Mouse (Mus musculus) midbrain, embryonic 14.5 days (tissue): ENCODE measurements around the gene Zfp119b. TPM values are rescaled to one million over a fixed set of nuclear protein-coding genes. Genes with fewer than 3 reads are reported as not detected.

ENCODE experiments used
- ATAC-seq: fragments of 200-750 bp; cut with Nextera tagmentation; 2 replicates; pipeline ENCODE4 v1.8.0; 2017; ENCODE audit warnings: moderate number of reproducible peaks, moderate library complexity; ENCODE audit not compliant: low FRiP score, low TSS enrichment
- DNase-seq: peaks from one replicate; pipeline ENCODE4 v3.0.0-alpha.2; 2015
- H3K27ac ChIP-seq: fragments of 300-500 bp; sonication (generic); replicated peaks from 2 replicates; pipeline ENCODE4 v1.5.1; 2014; ENCODE audit warnings: mild to moderate bottlenecking, low read depth, low read length, moderate library complexity
- H3K27me3 ChIP-seq: fragments of 300-500 bp; sonication (generic); 2 replicates; pipeline ENCODE4 v1.6.1; 2014; ENCODE audit warnings: low read length, control low read depth, mixed read lengths; ENCODE audit not compliant: control insufficient read depth, insufficient read depth
- H3K36me3 ChIP-seq: fragments of 300-500 bp; sonication (generic); 2 replicates; pipeline ENCODE4 v1.6.1; 2014; ENCODE audit warnings: low read length, control low read depth; ENCODE audit not compliant: control insufficient read depth, insufficient read depth
- H3K4me1 ChIP-seq: fragments of 300-500 bp; sonication (generic); 2 replicates; pipeline ENCODE4 v1.6.1; 2014; ENCODE audit warnings: mild to moderate bottlenecking, antibody characterized with exemption, low read length, control low read depth; ENCODE audit not compliant: control insufficient read depth, insufficient read depth
- H3K4me2 ChIP-seq: fragments of 300-500 bp; sonication (generic); 2 replicates; pipeline ENCODE4 v1.6.1; 2014; ENCODE audit warnings: mild to moderate bottlenecking, low read length, moderate library complexity
- H3K4me3 ChIP-seq: fragments of 300-500 bp; sonication (generic); replicated peaks from 2 replicates; pipeline ENCODE4 v1.5.1; 2014; ENCODE audit warnings: low read depth, low read length
- H3K9ac ChIP-seq: fragments of 300-500 bp; sonication (generic); replicated peaks from 2 replicates; pipeline ENCODE4 v1.6.1; 2014; ENCODE audit warnings: mild to moderate bottlenecking, low read length, moderate library complexity
- H3K9me3 ChIP-seq: fragments of 300-500 bp; sonication (generic); 2 replicates; pipeline ENCODE4 v1.6.1; 2016; ENCODE audit warnings: low read length, control low read depth, mixed read lengths; ENCODE audit not compliant: control insufficient read depth
- WGBS: fragments of 180-500 bp; shearing (Covaris S2); extraction: QIAGEN DNeasy Blood & Tissue Kit; methylation state at CpG from one replicate; pipeline ENCODE4 v1.1.7; 2014; 5-methylcytosine and 5-hydroxymethylcytosine counted together
- polyA plus RNA-seq: library from polyadenylated mRNA; unstranded; fragments of >200 nt; fragmentation: Nextera tagmentation; extraction: Ambion mirVana; gene quantifications from 2 replicates; pipeline ENCODE4 v1.2.1, GENCODE M21; 2014

Gene Zfp119b
- polyA plus RNA-seq, 1 experiment from 2014 or later, result 13.4 TPM

GRCm38 (mm10) chr17:55959946-55960740 is 10.8 kb upstream of the Zfp119b start:
- Histone ChIP-seq H3K4me2 (peak overlapping the region; percentile 74), H3K9me3 (no peaks in the 10 kb centered on the region), H3K27ac (peak overlapping the region; percentile 79), H3K9ac (peak overlapping the region; percentile 37; the same call in 1 of the 2 replicates), H3K4me3 (peak overlapping the region; percentile 44), H3K27me3 (0 out of 2 replicates have a peak, but pooled peaks cover under 1% of the 10 kb centered on the region), H3K4me1 (peaks cover 28% of the 10 kb centered on the region), H3K36me3 (peaks cover 23% of the 10 kb centered on the region)
- 75% methylated on average over 10 of the region's 10 CpGs for WGBS
- no peak for DNase-seq
- ATAC-seq, result no peak

- ATAC-seq (peak; percentile 91), DNase-seq (peak; percentile 97)
- peaks cover 14% of the 10 kb centered on the region for H3K36me3 ChIP-seq
- H3K9ac ChIP-seq, result peak within 1 kb of the TSS; percentile 53
- H3K4me2 ChIP-seq, result peak within 1 kb of the TSS; percentile 74
- WGBS, result 0% methylated on average over 45 of the region's 46 CpGs
- peaks cover 28% of the 10 kb centered on the region for H3K4me1 ChIP-seq
- H3K27me3 ChIP-seq, result 0 out of 2 replicates have a peak, but pooled peaks cover 9% of the 10 kb centered on the region
- H3K27ac ChIP-seq, result peak within 1 kb of the TSS; percentile 85
- peak within 1 kb of the TSS; percentile 44 for H3K4me3 ChIP-seq
- no peaks in the 10 kb centered on the region for H3K9me3 ChIP-seq
Observed at GRCm38 (mm10) chr17:55958918-55959728, 9.8 kb upstream of the Zfp119b start, which contains the start of gene Yju2. Yju2 (plus strand) TSS chr17:55959099.

- Histone ChIP-seq H3K9me3 (no peaks in the 10 kb centered on the region), H3K4me1 (peaks cover 28% of the 10 kb centered on the region), H3K9ac (peak overlapping the region; percentile 53), H3K4me3 (peak overlapping the region; percentile 44), H3K4me2 (peak overlapping the region; percentile 74), H3K27ac (peak overlapping the region; percentile 85), H3K36me3 (peaks cover 14% of the 10 kb centered on the region), H3K27me3 (0 out of 2 replicates have a peak, but pooled peaks cover 9% of the 10 kb centered on the region)
- DNase-seq, result no peak
- WGBS, result 31% methylated on average over 2 of the region's 2 CpGs
- ATAC-seq, result no peak
Observed at GRCm38 (mm10) chr17:55958584-55958886, 9.2 kb upstream of the Zfp119b start.

- ATAC-seq (no peak), DNase-seq (no peak)
- peaks cover 14% of the 10 kb centered on the region for H3K36me3 ChIP-seq
- peak overlapping the region; percentile 53 for H3K9ac ChIP-seq
- H3K4me3 ChIP-seq, result peak overlapping the region; percentile 44
- H3K4me1 ChIP-seq, result peaks cover 28% of the 10 kb centered on the region
- 81% methylated on average over 13 of the region's 13 CpGs for WGBS
- H3K27me3 ChIP-seq, result 0 out of 2 replicates have a peak, but pooled peaks cover 9% of the 10 kb centered on the region
- H3K4me2 ChIP-seq, result peak overlapping the region; percentile 74
- no peaks in the 10 kb centered on the region for H3K9me3 ChIP-seq
- peak overlapping the region; percentile 85 for H3K27ac ChIP-seq
Observed at GRCm38 (mm10) chr17:55957726-55958583, 8.7 kb upstream of the Zfp119b start.

GRCm38 (mm10) chr17:55957168-55957567 is 7.9 kb upstream of the Zfp119b start:
- H3K27ac ChIP-seq, result peak overlapping the region; percentile 57
- DNase-seq (peak; percentile 89), ATAC-seq (peak; percentile 35; the same call in 1 of the 2 replicates)
- no peak overlapping the region for H3K4me3 ChIP-seq
- H3K4me1 ChIP-seq, result peaks cover 28% of the 10 kb centered on the region
- 0 out of 2 replicates have a peak, but pooled peaks cover 9% of the 10 kb centered on the region for H3K27me3 ChIP-seq
- H3K4me2 ChIP-seq, result peak overlapping the region; percentile 61
- 13% methylated on average over 9 of the region's 9 CpGs for WGBS
- no peaks in the 10 kb centered on the region for H3K9me3 ChIP-seq
- H3K9ac ChIP-seq, result no peak overlapping the region; the same call in 1 of the 2 replicates
- peaks cover 11% of the 10 kb centered on the region for H3K36me3 ChIP-seq

- WGBS, result 35% methylated on average over 6 of the region's 6 CpGs
- H3K27ac ChIP-seq, result peak overlapping the region; percentile 70
- no peak for ATAC-seq
Observed at GRCm38 (mm10) chr17:55956591-55956990, 7.3 kb upstream of the Zfp119b start.

GRCm38 (mm10) chr17:55956129-55956528 is 6.8 kb upstream of the Zfp119b start:
- H3K4me1 ChIP-seq, result peaks cover 28% of the 10 kb centered on the region
- H3K27me3 ChIP-seq, result 0 out of 2 replicates have a peak, but pooled peaks cover 9% of the 10 kb centered on the region
- ATAC-seq, result peak; percentile 55
- DNase-seq, result peak; percentile 90
- WGBS, result 2% methylated on average over 26 of the region's 26 CpGs
- H3K9me3 ChIP-seq, result no peaks in the 10 kb centered on the region
- H3K27ac ChIP-seq, result peak overlapping the region; percentile 70
- H3K4me3 ChIP-seq, result peak overlapping the region; percentile 45
- 0 out of 2 replicates have a peak, but pooled peaks cover 6% of the 10 kb centered on the region for H3K36me3 ChIP-seq
- H3K4me2 ChIP-seq, result peak overlapping the region; percentile 61
- peak overlapping the region; percentile 60 for H3K9ac ChIP-seq

More at GRCm38 (mm10) chr17:55956591-55956990, 7.3 kb upstream of the Zfp119b start:
- H3K9ac ChIP-seq, result peak overlapping the region; percentile 60
- 0 out of 2 replicates have a peak, but pooled peaks cover 9% of the 10 kb centered on the region for H3K27me3 ChIP-seq
- H3K36me3 ChIP-seq, result 0 out of 2 replicates have a peak, but pooled peaks cover 6% of the 10 kb centered on the region
- no peaks in the 10 kb centered on the region for H3K9me3 ChIP-seq
- no peak for DNase-seq
- peak overlapping the region; percentile 61 for H3K4me2 ChIP-seq
- H3K4me3 ChIP-seq, result peak overlapping the region; percentile 45
- peaks cover 28% of the 10 kb centered on the region for H3K4me1 ChIP-seq

GRCm38 (mm10) chr17:55954229-55954628 is 4.9 kb upstream of the Zfp119b start:
- no peak for DNase-seq
- no peak overlapping the region for H3K27ac ChIP-seq
- WGBS, result 44% methylated on average over 16 of the region's 16 CpGs
- H3K9me3 ChIP-seq, result no peaks in the 10 kb centered on the region
- H3K4me3 ChIP-seq, result no peak overlapping the region
- H3K36me3 ChIP-seq, result no peaks in the 10 kb centered on the region
- 0 out of 2 replicates have a peak, but pooled peaks cover 9% of the 10 kb centered on the region for H3K27me3 ChIP-seq
- H3K9ac ChIP-seq, result no peak overlapping the region
- no peak for ATAC-seq
- peaks cover 20% of the 10 kb centered on the region for H3K4me1 ChIP-seq
- H3K4me2 ChIP-seq, result no peak overlapping the region
